18 mouse cellular contexts compared by ENCODE assay signal in the genomic region with DNA sequence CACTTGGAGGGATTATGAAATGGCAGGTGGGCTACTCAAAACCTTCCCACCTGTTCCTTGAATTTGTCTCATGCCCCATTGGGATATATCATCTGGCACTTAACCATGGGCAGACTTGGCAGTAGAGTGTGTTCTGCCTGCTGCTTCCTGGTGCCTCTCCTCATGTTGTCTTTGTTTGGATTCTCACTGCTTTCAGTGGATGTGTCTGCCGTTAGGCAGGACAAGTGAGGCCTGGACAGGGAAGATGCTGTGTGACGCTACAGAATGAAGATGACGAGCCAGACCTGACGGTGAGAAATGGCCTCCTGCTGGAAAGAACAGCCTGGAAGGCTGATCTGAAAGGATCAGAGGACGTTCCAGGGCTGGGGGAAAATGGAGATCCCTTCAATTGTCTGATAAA.
"Had no signal": no experiment of that assay in that cellular context is flagged by ENCODE, and none has a peak within 500 bp of the region (broad histone marks: within the 10 kb centered on the region; RNA-seq: fewer than 3 reads in every experiment).

No protein-coding gene starts in this region.

- H3K36me3 ChIP-seq: limb, embryonic 10.5 days; limb, embryonic 13.5 days; liver, embryonic 12.5 days; liver, embryonic 15.5 days; lung, embryonic 15.5 days; midbrain, embryonic 12.5 days had no signal

- H3K4me3 ChIP-seq: layer of hippocampus, adult 2 months; limb, embryonic 10.5 days; limb, embryonic 13.5 days; liver, embryonic 12.5 days; liver, embryonic 15.5 days; lung, embryonic 15.5 days; megakaryocyte, embryonic 14.5 days; midbrain, embryonic 12.5 days had no signal

- H3K27me3 ChIP-seq: lung, embryonic 15.5 days had no signal

- H3K4me1 ChIP-seq: limb, embryonic 10.5 days; limb, embryonic 13.5 days; liver, embryonic 12.5 days; liver, embryonic 15.5 days; lung, embryonic 15.5 days; megakaryocyte, embryonic 14.5 days had no signal

- H3K9ac ChIP-seq: limb, embryonic 13.5 days; liver, embryonic 12.5 days; liver, embryonic 15.5 days; lung, embryonic 15.5 days; midbrain, embryonic 12.5 days had no signal

- H3K9me3 ChIP-seq: limb, embryonic 10.5 days; limb, embryonic 13.5 days; liver, embryonic 12.5 days; liver, embryonic 15.5 days; lung, embryonic 15.5 days; midbrain, embryonic 12.5 days had no signal

- ATAC-seq: liver, embryonic 12.5 days; midbrain, embryonic 16.5 days had no signal

- H3K27ac ChIP-seq: kidney, postnatal 0 days; layer of hippocampus, adult 2 months; limb, embryonic 10.5 days; limb, embryonic 13.5 days; liver, embryonic 12.5 days; liver, embryonic 15.5 days; lung, embryonic 15.5 days; midbrain, embryonic 12.5 days had no signal

- H3K4me2 ChIP-seq: limb, embryonic 13.5 days; liver, embryonic 12.5 days; liver, embryonic 15.5 days; lung, embryonic 15.5 days; midbrain, embryonic 12.5 days had no signal

- DNase-seq: kidney, postnatal 25 days; layer of hippocampus, adult 9-11 months; liver; lung, adult 18-20 months; lung, postnatal 10 days; lung, postnatal 36 days; thymus, adult 18-20 months; thymus, postnatal 36 days had no signal
